Mouse (Mus musculus): ENCODE measurements around the gene Rnf227. TPM values are rescaled to one million over a fixed set of nuclear protein-coding genes. Genes with fewer than 3 reads are reported as not detected.

Gene Rnf227
- 3.1 and 7.6 TPM in 2 replicates for polyA plus RNA-seq (2012)

GRCm38 (mm10) chr11:69340161-69341131 is at the start of gene Rnf227:
Gene Rnf227, plus strand, starts transcription at chr11:69340461.

GRCm38 (mm10) chr11:69323667-69324111 is 16.6 kb upstream of the Rnf227 start, which contains the start of the genes Cntrob and Trappc1:
Gene Cntrob, minus strand, starts transcription at chr11:69323775.
Gene Trappc1, plus strand, starts transcription at chr11:69323980.

DNA sequence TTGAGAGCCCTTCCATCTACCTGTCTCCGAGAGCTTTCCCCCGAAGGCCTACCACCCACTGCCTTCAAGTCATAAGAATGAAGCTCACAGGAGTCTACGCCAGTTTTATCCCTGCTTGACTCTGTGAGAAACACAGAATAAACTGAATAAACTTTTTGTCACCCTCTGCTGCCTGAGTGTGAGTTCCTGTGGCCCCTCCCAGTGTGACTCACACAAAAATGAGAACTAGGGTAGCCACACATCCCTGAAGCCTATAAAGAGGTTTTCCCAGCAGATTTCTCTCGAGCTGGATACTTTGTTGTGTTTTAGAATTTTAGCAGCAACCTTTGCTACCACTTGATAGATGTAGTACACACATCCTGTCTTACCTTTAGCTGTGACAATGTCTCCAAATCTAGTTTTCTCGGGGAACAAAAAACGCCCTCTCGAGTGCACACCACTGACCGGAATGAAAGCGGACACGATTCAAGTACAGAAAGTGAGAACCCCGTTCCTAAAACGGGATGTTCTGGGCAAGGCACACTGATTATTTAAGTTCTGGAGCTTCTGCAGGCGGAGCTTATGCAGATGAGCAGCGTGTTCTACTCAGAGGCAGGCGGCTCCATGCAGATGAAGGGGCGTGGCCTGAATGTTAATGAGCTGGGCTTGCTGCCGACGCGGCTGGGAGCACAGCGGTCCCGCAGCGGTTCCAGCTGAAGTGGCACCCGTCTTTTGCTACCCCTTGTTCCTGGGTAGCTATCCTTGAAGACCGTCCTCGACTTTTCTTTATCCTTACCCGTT is 14.4 kb upstream of the Rnf227 start, which contains the start of gene Kcnab3:
Gene Kcnab3, plus strand, starts transcription at position 631 of the 780 bp plus-strand sequence.

DNA sequence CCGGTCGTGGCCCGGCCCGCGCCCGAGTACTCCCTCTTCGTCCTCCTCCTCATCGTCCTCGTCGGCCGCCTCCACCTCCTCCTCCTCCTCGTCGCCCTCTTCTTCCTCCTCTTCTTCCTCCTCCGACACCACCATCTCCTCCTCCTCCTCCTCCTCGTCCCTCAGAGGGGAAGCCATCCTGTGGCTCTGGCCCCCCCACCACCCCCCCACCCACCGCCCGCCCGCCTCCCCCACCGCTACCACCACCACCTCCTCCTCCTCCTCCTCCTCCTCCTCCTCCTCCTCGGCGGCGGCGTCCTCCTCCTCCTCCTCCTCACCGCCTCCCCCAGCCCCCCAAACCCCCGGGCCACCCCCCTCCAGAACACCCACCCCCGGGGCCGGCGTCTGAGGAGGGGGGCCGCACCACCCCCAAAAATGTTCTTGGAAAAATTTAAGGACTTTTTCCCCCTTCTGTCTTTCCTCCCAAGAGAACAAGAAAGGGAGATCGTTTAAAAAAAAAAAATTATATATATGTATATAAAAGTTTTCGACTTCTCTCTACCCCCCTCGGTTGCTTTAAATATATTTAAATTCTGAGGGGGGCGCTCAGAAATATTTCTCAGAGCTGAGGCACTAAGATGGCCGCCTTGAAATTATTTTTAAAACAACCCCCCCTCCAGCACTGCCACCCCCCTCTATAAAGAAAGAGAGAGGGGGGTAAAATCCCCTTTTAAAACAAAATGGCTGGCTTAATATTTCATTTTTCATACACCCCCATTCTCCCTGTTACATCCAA is 29.1 kb downstream of the Rnf227 start, which contains the start of gene Chd3:
Gene Chd3, minus strand, starts transcription at position 192 of the 775 bp plus-strand sequence.

Other genes starting within 250 kb of the Rnf227 start
- 120 and 156 TPM in 2 replicates for gene Per1, start 245.2 kb upstream of the Rnf227 start, polyA plus RNA-seq (2012)
- gene Hes7, start 220.1 kb upstream of the Rnf227 start, polyA plus RNA-seq (2012), result 2.9 and 3.1 TPM in 2 replicates
- 0.22 and 0.39 TPM in 2 replicates for gene 9130213A22Rik, start 217.9 kb upstream of the Rnf227 start, polyA plus RNA-seq (2012)
- not detected in 2 replicates for gene Aloxe3, start 214.6 kb upstream of the Rnf227 start, polyA plus RNA-seq (2012)
- gene Alox12b, start 183.5 kb upstream of the Rnf227 start, polyA plus RNA-seq (2012), result not detected in 2 replicates
- gene Alox8, start 142.6 kb upstream of the Rnf227 start, polyA plus RNA-seq (2012), result 0.02 and 0.43 TPM in 2 replicates
- gene Gucy2e, start 103.4 kb upstream of the Rnf227 start, polyA plus RNA-seq (2012), result 0.01 TPM in 1 of 2 replicates, not detected in the other
- 22.6 and 44.8 TPM in 2 replicates for gene Cntrob, start 16.7 kb upstream of the Rnf227 start, polyA plus RNA-seq (2012)
- gene Trappc1, start 16.5 kb upstream of the Rnf227 start, polyA plus RNA-seq (2012), result 5.1 and 6.6 TPM in 2 replicates
- 0.16 and 0.42 TPM in 2 replicates for gene Kcnab3, start 14.2 kb upstream of the Rnf227 start, polyA plus RNA-seq (2012)
- 147 and 202 TPM in 2 replicates for gene Chd3, start 28.9 kb downstream of the Rnf227 start, polyA plus RNA-seq (2012)
- 114 and 133 TPM in 2 replicates for gene Naa38, start 55.0 kb downstream of the Rnf227 start, polyA plus RNA-seq (2012)
- gene Cyb5d1, start 55.2 kb downstream of the Rnf227 start, polyA plus RNA-seq (2012), result 8.7 and 8.8 TPM in 2 replicates
- 1.6 and 2.5 TPM in 2 replicates for gene Tmem88, start 57.8 kb downstream of the Rnf227 start, polyA plus RNA-seq (2012)
- 242 and 341 TPM in 2 replicates for gene Kdm6b, start 73.2 kb downstream of the Rnf227 start, polyA plus RNA-seq (2012)
- 0.03 TPM in 1 of 2 replicates, not detected in the other for gene Dnah2, start 208.6 kb downstream of the Rnf227 start, polyA plus RNA-seq (2012)
- 0.69 and 1.4 TPM in 2 replicates for gene Efnb3, start 219.7 kb downstream of the Rnf227 start, polyA plus RNA-seq (2012)
- gene Wrap53, start 239.8 kb downstream of the Rnf227 start, polyA plus RNA-seq (2012), result 15.1 and 19.3 TPM in 2 replicates
- 107 and 113 TPM in 2 replicates for gene Trp53, start 239.9 kb downstream of the Rnf227 start, polyA plus RNA-seq (2012)

Measured in megakaryocyte-erythroid progenitor cell, adult 5 weeks (primary cell).